In the genomic region with DNA sequence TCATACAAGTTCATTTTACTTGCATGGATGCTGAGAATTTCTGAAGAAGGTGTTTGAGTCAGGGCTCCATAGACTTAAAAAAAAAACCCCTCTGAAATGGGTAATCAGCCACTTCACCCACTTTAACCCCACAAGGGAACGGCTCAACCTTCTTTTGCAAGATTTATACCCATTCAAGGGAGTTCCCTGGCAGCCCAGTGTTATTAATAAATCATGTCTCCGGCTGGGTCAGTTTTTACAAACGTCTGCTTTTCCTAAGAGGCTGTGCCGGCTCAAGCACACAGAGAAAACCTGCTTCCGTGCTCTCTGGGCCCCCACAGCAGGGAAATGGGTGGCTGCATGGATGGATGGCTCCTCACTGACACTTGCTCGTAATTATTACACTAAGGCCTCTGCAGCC, we compare ENCODE assay signal across 21 mouse cellular contexts. TPM values are rescaled to one million over a fixed set of nuclear protein-coding genes. Genes with fewer than 3 reads are reported as not detected.
DNase-seq lines count a peak whose midpoint lies in the region; ATAC-seq and TF ChIP-seq lines count a peak whose summit lies in the region.
"Had no signal": no experiment of that assay in that cellular context is flagged by ENCODE, and none has a peak within 500 bp of the region (broad histone marks: within the 10 kb centered on the region; RNA-seq: fewer than 3 reads in every experiment).

No protein-coding gene starts in this region.

- no peaks in the 10 kb centered on the region for H3K9me3 ChIP-seq in hindbrain, embryonic 10.5 days
- H3K9me3 ChIP-seq in hindbrain, embryonic 16.5 days (ENCODE audit: control insufficient read depth, low read length) = no peaks in the 10 kb centered on the region
- H3K9me3 ChIP-seq in midbrain, embryonic 11.5 days (ENCODE audit: control insufficient read depth, low read length) = no peaks in the 10 kb centered on the region
- no peaks in the 10 kb centered on the region for H3K9me3 ChIP-seq in midbrain, postnatal 0 days (ENCODE audit: low read length)
- H3K9me3 ChIP-seq: embryonic facial prominence, embryonic 12.5 days; forebrain, embryonic 12.5 days; heart, embryonic 10.5 days; hindbrain, embryonic 15.5 days had no signal

- H3K27me3 ChIP-seq in hindbrain, embryonic 10.5 days (ENCODE audit: insufficient read depth, poor library complexity, severe bottlenecking) = peaks cover 40% of the 10 kb centered on the region
- no peaks in the 10 kb centered on the region; the same call in 1 of the 2 replicates for H3K27me3 ChIP-seq in hindbrain, embryonic 16.5 days (replicated peaks; ENCODE audit: control insufficient read depth, insufficient read depth, low read length)
- no peaks in the 10 kb centered on the region for H3K27me3 ChIP-seq in midbrain, embryonic 11.5 days (ENCODE audit: control insufficient read depth, insufficient read depth, low read length)
- H3K27me3 ChIP-seq in midbrain, postnatal 0 days (ENCODE audit: insufficient read depth, low read length) = no peaks in the 10 kb centered on the region

- H3K27ac ChIP-seq in hindbrain, embryonic 10.5 days = peak overlapping the region; percentile 45; the same call in 1 of the 2 replicates
- H3K27ac ChIP-seq in hindbrain, embryonic 16.5 days (ENCODE audit: low read depth, low read length) = no peak overlapping the region
- H3K27ac ChIP-seq in midbrain, embryonic 11.5 days (ENCODE audit: low read depth, low read length) = no peak overlapping the region
- H3K27ac ChIP-seq in midbrain, postnatal 0 days (ENCODE audit: low read depth, low read length) = no peak overlapping the region
- H3K27ac ChIP-seq: embryonic facial prominence, embryonic 12.5 days; forebrain, embryonic 12.5 days; heart, embryonic 10.5 days; hindbrain, embryonic 15.5 days had no signal

- no peak for DNase-seq in hindbrain, embryonic 10.5 days (ENCODE audit: low spot score)
- DNase-seq in midbrain, embryonic 11.5 days (ENCODE audit: low spot score, missing footprints) = peak; percentile 54
- no peak for DNase-seq in midbrain, postnatal 0 days (ENCODE audit: low spot score)
- peak; percentile 58 for DNase-seq in adrenal gland, postnatal 14 days
- DNase-seq in left cerebral cortex, adult 18-20 months (ENCODE audit: low spot score in 2 of 2) = no peak
- DNase-seq: cerebellum, adult 11-12 months; cerebellum, adult 9-10 months; cerebellum, postnatal 25 days; gastrocnemius, postnatal 10 days; heart, adult 18-20 months; heart, postnatal 10 days; heart, postnatal 4 days had no signal

- ATAC-seq in hindbrain, embryonic 16.5 days = no peak
- ATAC-seq in midbrain, embryonic 11.5 days (ENCODE audit: low FRiP score) = no peak
- no peak for ATAC-seq in midbrain, postnatal 0 days (ENCODE audit: low FRiP score)
- ATAC-seq: forebrain, embryonic 16.5 days; inflammation-experienced regulatory T-cells, adult 6 months; intestine, postnatal 0 days had no signal

- H3K4me2 ChIP-seq in hindbrain, embryonic 16.5 days (ENCODE audit: low read length) = no peak overlapping the region
- H3K4me2 ChIP-seq in midbrain, embryonic 11.5 days = no peak overlapping the region
- no peak overlapping the region for H3K4me2 ChIP-seq in midbrain, postnatal 0 days (ENCODE audit: low read depth, low read length, poor library complexity, severe bottlenecking)
- H3K4me2 ChIP-seq: embryonic facial prominence, embryonic 12.5 days; forebrain, embryonic 12.5 days; hindbrain, embryonic 15.5 days had no signal

- 75% methylated on average over 6 of the region's 6 CpGs for WGBS in hindbrain, embryonic 10.5 days
- WGBS in hindbrain, embryonic 16.5 days = 45% methylated on average over 6 of the region's 6 CpGs
- 81% methylated on average over 6 of the region's 6 CpGs for WGBS in midbrain, embryonic 11.5 days
- WGBS in midbrain, postnatal 0 days = 61% methylated on average over 6 of the region's 6 CpGs

- TF ChIP-seq CTCF in midbrain, postnatal 0 days (IDR thresholded peaks at IDR 0.05) = no peak

- no peak overlapping the region for H3K9ac ChIP-seq in hindbrain, embryonic 16.5 days (ENCODE audit: low read depth, low read length)
- no peak overlapping the region for H3K9ac ChIP-seq in midbrain, embryonic 11.5 days (ENCODE audit: low read length)
- H3K9ac ChIP-seq in midbrain, postnatal 0 days (replicated peaks; ENCODE audit: low read length, poor library complexity, severe bottlenecking) = no peak overlapping the region
- H3K9ac ChIP-seq: embryonic facial prominence, embryonic 12.5 days; forebrain, embryonic 12.5 days; hindbrain, embryonic 15.5 days had no signal

- peaks cover 28% of the 10 kb centered on the region for H3K4me1 ChIP-seq in hindbrain, embryonic 10.5 days (replicated peaks)
- peaks cover 31% of the 10 kb centered on the region for H3K4me1 ChIP-seq in hindbrain, embryonic 16.5 days (ENCODE audit: control insufficient read depth, insufficient read depth, low read depth, low read length)
- H3K4me1 ChIP-seq in midbrain, embryonic 11.5 days (ENCODE audit: control insufficient read depth, insufficient read depth, low read length) = peaks cover 14% of the 10 kb centered on the region; the same call in 1 of the 2 replicates
- 0 out of 2 replicates have a peak, but pooled peaks cover 5% of the 10 kb centered on the region for H3K4me1 ChIP-seq in midbrain, postnatal 0 days (ENCODE audit: insufficient read depth, low read length)

- H3K36me3 ChIP-seq in hindbrain, embryonic 10.5 days = no peaks in the 10 kb centered on the region
- no peaks in the 10 kb centered on the region for H3K36me3 ChIP-seq in hindbrain, embryonic 16.5 days (ENCODE audit: control insufficient read depth, insufficient read depth, low read length)
- H3K36me3 ChIP-seq in midbrain, embryonic 11.5 days (ENCODE audit: control insufficient read depth, insufficient read depth, low read length) = no peaks in the 10 kb centered on the region
- H3K36me3 ChIP-seq in midbrain, postnatal 0 days (ENCODE audit: insufficient read depth, low read length) = no peaks in the 10 kb centered on the region
- H3K36me3 ChIP-seq: embryonic facial prominence, embryonic 12.5 days; forebrain, embryonic 12.5 days; heart, embryonic 10.5 days; hindbrain, embryonic 15.5 days had no signal

- H3K4me3 ChIP-seq in hindbrain, embryonic 10.5 days = no peak overlapping the region
- H3K4me3 ChIP-seq in hindbrain, embryonic 16.5 days (ENCODE audit: low read length) = no peak overlapping the region
- no peak overlapping the region for H3K4me3 ChIP-seq in midbrain, embryonic 11.5 days (ENCODE audit: low read depth, low read length)
- no peak overlapping the region for H3K4me3 ChIP-seq in midbrain, postnatal 0 days (ENCODE audit: low read depth, low read length)
- H3K4me3 ChIP-seq: embryonic facial prominence, embryonic 12.5 days; forebrain, embryonic 12.5 days; heart, embryonic 10.5 days; hindbrain, embryonic 15.5 days had no signal

RNA-seq across cellular contexts. Expression of gene Cdhr3, which starts 59.5 kb away (rescaled TPM):
- 0.05 and 0.27 TPM in 2 replicates for polyA plus RNA-seq in hindbrain, embryonic 10.5 days (2016; fragmentation: Nextera tagmentation; extraction: Ambion mirVana)
- polyA plus RNA-seq in hindbrain, embryonic 16.5 days (2015; fragmentation: Nextera tagmentation; extraction: Ambion mirVana) = 0.25 and 0.40 TPM in 2 replicates
- not detected in 2 replicates for polyA plus RNA-seq in midbrain, embryonic 11.5 days (2014; fragmentation: Nextera tagmentation; extraction: Ambion mirVana)
- total RNA-seq in midbrain, postnatal 0 days (2014; rRNA removed) = 0.42 and 0.55 TPM in 2 replicates
- 0.72 and 1.0 TPM in 2 replicates for polyA plus RNA-seq in midbrain, postnatal 0 days (2015; fragmentation: Nextera tagmentation; extraction: Ambion mirVana)
- not detected in 2 replicates for total RNA-seq in adrenal gland, postnatal 14 days (2021)
- total RNA-seq in left cerebral cortex, adult 18-20 months (2021) = 1 to 10 TPM; 1.2 to 1.6 TPM
- total RNA-seq: ES-E14; heart, postnatal 4 days had no signal
- polyA plus RNA-seq: embryonic facial prominence, embryonic 12.5 days had no signal

Comparison
In these comparisons a context has a peak if more than half of its experiments do, and no peak if none do; other contexts are left out.
1. DNase-seq: peak in midbrain, embryonic 11.5 days (single experiment) and adrenal gland, postnatal 14 days (single experiment); none in hindbrain, embryonic 10.5 days (single experiment), midbrain, postnatal 0 days (single experiment) and left cerebral cortex, adult 18-20 months (0 of 2).